Mouse (Mus musculus) MEL (cell line): ENCODE data around the gene Gm21976.

Source experiments
- CHD2 ChIP-seq: IDR thresholded peaks from 2 replicates; pipeline ENCODE4 v1.6.1; 2011; ENCODE audit warnings: low read length, improper control_type of control experiment
- CTCF ChIP-seq, 3 experiments: IDR thresholded peaks in 2 of 3; conservative IDR thresholded peaks in 1 of 3; 2 replicates each; pipeline ENCODE4 v1.5.1; 2011 to 2012; ENCODE audit warnings: low read length in 3 of 3, low read depth in 2 of 3, mild to moderate bottlenecking in 2 of 3, improper control_type of control experiment in 1 of 3, inconsistent platforms in 1 of 3, mixed read lengths in 1 of 3, moderate library complexity in 1 of 3; ENCODE audit not compliant: control insufficient read depth in 1 of 3, insufficient read depth in 1 of 3, poor library complexity in 1 of 3, severe bottlenecking in 1 of 3
- ELF1 ChIP-seq: IDR thresholded peaks from 2 replicates; pipeline ENCODE4 v1.6.1; 2014; ENCODE audit warnings: low read depth, mild to moderate bottlenecking, inconsistent platforms, low read length, improper control_type of control experiment, moderate library complexity
- GABPA ChIP-seq: IDR thresholded peaks from 2 replicates; pipeline ENCODE4 v1.6.1; 2012; ENCODE audit warnings: low read depth, mild to moderate bottlenecking, inconsistent platforms, low read length, improper control_type of control experiment, moderate library complexity
- HCFC1 ChIP-seq: IDR thresholded peaks from 2 replicates; pipeline ENCODE4 v1.6.1; 2012; ENCODE audit warnings: low read depth, mild to moderate bottlenecking, inconsistent platforms, low read length, improper control_type of control experiment, moderate library complexity
- MAFK ChIP-seq: IDR thresholded peaks from 2 replicates; pipeline ENCODE4 v1.6.1; 2011; ENCODE audit warnings: low read depth, mild to moderate bottlenecking, low read length, improper control_type of control experiment, borderline replicate concordance
- MEF2A ChIP-seq: IDR thresholded peaks from 2 replicates; pipeline ENCODE4 v1.6.1; 2014; ENCODE audit warnings: low read depth, mild to moderate bottlenecking, inconsistent platforms, low read length, improper control_type of control experiment; ENCODE audit not compliant: poor library complexity, insufficient replicate concordance, severe bottlenecking; ENCODE audit errors: extremely low read depth
- NRF1 ChIP-seq: IDR thresholded peaks from 2 replicates; pipeline ENCODE4 v1.6.1; 2014; ENCODE audit warnings: low read depth, mild to moderate bottlenecking, inconsistent platforms, low read length, improper control_type of control experiment, moderate library complexity; ENCODE audit not compliant: poor library complexity, insufficient read depth, severe bottlenecking
- POLR2A ChIP-seq, 2 experiments: IDR thresholded peaks; 2 replicates each; pipeline ENCODE4 v1.6.1; 2011 to 2012; ENCODE audit warnings: low read length in 2 of 2, mild to moderate bottlenecking in 2 of 2, control low read depth in 1 of 2, improper control_type of control experiment in 1 of 2, low read depth in 1 of 2, moderate library complexity in 1 of 2; ENCODE audit not compliant: control insufficient read depth in 1 of 2, insufficient read depth in 1 of 2, poor library complexity in 1 of 2
- RCOR1 ChIP-seq: IDR thresholded peaks from 2 replicates; pipeline ENCODE4 v1.6.1; 2012; ENCODE audit warnings: low read depth, mild to moderate bottlenecking, inconsistent platforms, low read length, improper control_type of control experiment
- TCF12 ChIP-seq: IDR thresholded peaks from 2 replicates; pipeline ENCODE4 v1.6.1; 2014; ENCODE audit warnings: low read depth, mild to moderate bottlenecking, inconsistent platforms, low read length, improper control_type of control experiment, moderate library complexity
- USF1 ChIP-seq: IDR thresholded peaks from 2 replicates; pipeline ENCODE4 v1.6.1; 2014; ENCODE audit warnings: low read depth, mild to moderate bottlenecking, inconsistent platforms, low read length, improper control_type of control experiment, moderate library complexity
- ZKSCAN1 ChIP-seq: IDR thresholded peaks from 2 replicates; pipeline ENCODE4 v1.6.1; 2012; ENCODE audit warnings: low read depth, mild to moderate bottlenecking, inconsistent platforms, low read length, improper control_type of control experiment, moderate library complexity

- TF ChIP-seq USF1 (no peak), RCOR1 (no peak), CTCF (IDR thresholded peaks at IDR 0.05 in 2 of 3, conservative IDR thresholded peaks at IDR 0.05 in 1 of 3; ENCODE audit: control insufficient read depth in 1 of 3, insufficient read depth in 1 of 3, low read depth in 2 of 3, low read length in 3 of 3, poor library complexity in 1 of 3, severe bottlenecking in 1 of 3) (no peak; a peak in 1 of 6 replicates), ZKSCAN1 (no peak), ELF1 (no peak), TCF12 (no peak), MAFK (no peak), GABPA (no peak), NRF1 (no peak), POLR2A (IDR thresholded peaks at IDR 0.05; ENCODE audit: control insufficient read depth in 1 of 2, insufficient read depth in 1 of 2, low read depth in 1 of 2, low read length in 2 of 2, poor library complexity in 1 of 2) (no peak), HCFC1 (no peak), MEF2A (no peak), CHD2 (no peak)
Observed at GRCm38 (mm10) chr13:98305257-98305656, 25.6 kb downstream of the Gm21976 start.
